ENCODE assay signal across 12 mouse cellular contexts in genomic region chr1:155070561-155071286, GRCm38 (mm10). TPM values are rescaled to one million over a fixed set of nuclear protein-coding genes. Genes with fewer than 3 reads are reported as not detected.
DNase-seq lines count a peak whose midpoint lies in the region; ATAC-seq and TF ChIP-seq lines count a peak whose summit lies in the region.
"Had no signal": no experiment of that assay in that cellular context is flagged by ENCODE, and none has a peak within 500 bp of the region (broad histone marks: within the 10 kb centered on the region; RNA-seq: fewer than 3 reads in every experiment).

No protein-coding gene starts in this region.

- H3K27ac ChIP-seq in lung, postnatal 0 days (ENCODE audit: low read length) = no peak overlapping the region
- H3K27ac ChIP-seq in neural tube, embryonic 14.5 days (ENCODE audit: low read depth, low read length) = no peak overlapping the region
- H3K27ac ChIP-seq: heart, embryonic 15.5 days; midbrain, embryonic 15.5 days had no signal

- H3K9ac ChIP-seq in lung, postnatal 0 days (replicated peaks; ENCODE audit: low read depth) = no peak overlapping the region
- H3K9ac ChIP-seq in neural tube, embryonic 14.5 days (replicated peaks; ENCODE audit: low read depth, low read length) = no peak overlapping the region
- H3K9ac ChIP-seq: heart, embryonic 15.5 days; midbrain, embryonic 15.5 days had no signal

- H3K4me3 ChIP-seq in lung, postnatal 0 days (ENCODE audit: low read depth, low read length) = no peak overlapping the region
- no peak overlapping the region for H3K4me3 ChIP-seq in neural tube, embryonic 14.5 days (ENCODE audit: low read depth, low read length)
- H3K4me3 ChIP-seq: heart, embryonic 15.5 days; left cerebral cortex, adult 2 months; midbrain, embryonic 15.5 days had no signal

- peaks cover 12% of the 10 kb centered on the region for H3K4me1 ChIP-seq in lung, postnatal 0 days (ENCODE audit: insufficient read depth, low read depth, low read length)
- H3K4me1 ChIP-seq in neural tube, embryonic 14.5 days (ENCODE audit: control insufficient read depth, insufficient read depth, low read length) = peaks cover 7% of the 10 kb centered on the region

- H3K27me3 ChIP-seq in lung, postnatal 0 days (replicated peaks; ENCODE audit: insufficient read depth, low read length) = no peaks in the 10 kb centered on the region
- no peaks in the 10 kb centered on the region for H3K27me3 ChIP-seq in neural tube, embryonic 14.5 days (ENCODE audit: control insufficient read depth, insufficient read depth, low read length)
- H3K27me3 ChIP-seq: heart, embryonic 15.5 days; midbrain, embryonic 15.5 days had no signal

- TF ChIP-seq CTCF in lung, postnatal 0 days (IDR thresholded peaks at IDR 0.05) = no peak

- DNase-seq in lung, postnatal 0 days (ENCODE audit: low spot score) = peak; percentile 17
- DNase-seq in lung, adult 18-20 months = no peak
- peak; percentile 43 for DNase-seq in NIH3T3 (ENCODE audit: low read depth)
- DNase-seq in layer of hippocampus, adult 18-20 months (ENCODE audit: low spot score in 2 of 2) = no peak
- DNase-seq: gastrocnemius, postnatal 36 days; kidney, adult 9 months had no signal

- H3K36me3 ChIP-seq in lung, postnatal 0 days (ENCODE audit: insufficient read depth, low read length) = no peaks in the 10 kb centered on the region
- H3K36me3 ChIP-seq in neural tube, embryonic 14.5 days (ENCODE audit: control insufficient read depth, insufficient read depth, low read length) = no peaks in the 10 kb centered on the region
- H3K36me3 ChIP-seq: heart, embryonic 15.5 days; midbrain, embryonic 15.5 days had no signal

- no peak overlapping the region for H3K4me2 ChIP-seq in lung, postnatal 0 days (replicated peaks; ENCODE audit: low read depth, low read length)
- H3K4me2 ChIP-seq in neural tube, embryonic 14.5 days (ENCODE audit: low read depth, low read length) = no peak overlapping the region
- H3K4me2 ChIP-seq: heart, embryonic 15.5 days; midbrain, embryonic 15.5 days had no signal

- TF ChIP-seq EP300 in lung, postnatal 0 days (IDR thresholded peaks at IDR 0.05) = no peak

- ATAC-seq in lung, postnatal 0 days = no peak
- ATAC-seq in granulocyte monocyte progenitor cell, adult 5-6 weeks (replicated peaks; ENCODE audit: poor library complexity, severe bottlenecking) = peak; percentile 62
- ATAC-seq in neural tube, embryonic 14.5 days (ENCODE audit: low read depth) = peak; percentile 50; the same call in 1 of the 2 replicates
- no peak for ATAC-seq in inflammation-experienced regulatory T-cells, adult 6 months

- WGBS in lung, postnatal 0 days = 69% methylated on average over 5 of the region's 5 CpGs
- 58% methylated on average over 5 of the region's 5 CpGs for WGBS in neural tube, embryonic 14.5 days

- H3K9me3 ChIP-seq in lung, postnatal 0 days (ENCODE audit: low read length) = no peaks in the 10 kb centered on the region
- H3K9me3 ChIP-seq in neural tube, embryonic 14.5 days (ENCODE audit: control insufficient read depth, low read length) = no peaks in the 10 kb centered on the region
- H3K9me3 ChIP-seq: heart, embryonic 15.5 days; midbrain, embryonic 15.5 days had no signal

RNA-seq across cellular contexts. Expression of gene Ier5, which starts 28.7 kb away (rescaled TPM):
- 10.9 and 15.3 TPM in 2 replicates for polyA plus RNA-seq in lung, postnatal 0 days (2015; fragmentation: Nextera tagmentation; extraction: Ambion mirVana)
- total RNA-seq in granulocyte monocyte progenitor cell, adult 5-6 weeks (2014; fragmentation: Nextera tagmentation) = 0.32 and 2.9 TPM in 2 replicates
- total RNA-seq in granulocyte monocyte progenitor cell, adult 5-6 weeks (2017) = 3.2 and 4.4 TPM in 2 replicates
- polyA plus RNA-seq in neural tube, embryonic 14.5 days (2014; fragmentation: Nextera tagmentation; extraction: Ambion mirVana) = 6.5 and 7.2 TPM in 2 replicates
- 10 to 100 TPM in 1 of 3 experiments, 1 to 10 TPM in 2; 6.6 to 12.8 (median 7.5) TPM for polyA plus RNA-seq in inflammation-experienced regulatory T-cells, adult 6 months (2017; shearing (Covaris generic))
- 10 to 100 TPM; 32.3 to 36.2 TPM for total RNA-seq in layer of hippocampus, adult 18-20 months (2021)

Comparison
In these comparisons a context has a peak if more than half of its experiments do, and no peak if none do; other contexts are left out.
1. DNase-seq: peak in lung, postnatal 0 days (single experiment) and NIH3T3 (single experiment); none in lung, adult 18-20 months (0 of 2) and layer of hippocampus, adult 18-20 months (0 of 2).
2. ATAC-seq: peak in granulocyte monocyte progenitor cell, adult 5-6 weeks (single experiment) and neural tube, embryonic 14.5 days (single experiment); none in lung, postnatal 0 days (single experiment) and inflammation-experienced regulatory T-cells, adult 6 months (single experiment).